Mouse (Mus musculus) ES-CJ7 (cell line): Measurements from ENCODE around the gene Olfr987.
"Not testable (repeated sequence)": the region's sequence is repeated elsewhere in the genome, so short reads cannot be mapped to it uniquely, and the experiment has no call there.

Experiments used
- DNase-seq: peaks from one replicate; pipeline ENCODE4 v3.0.0; 2011; ENCODE audit warnings: low read depth, low spot score

Gene Olfr987

GRCm38 (mm10) chr2:85339215-85339614 lies at the start of gene Olfr987:
Gene Olfr987, minus strand, starts transcription at chr2:85339315.
- DNase-seq: not testable (repeated sequence)

DNA sequence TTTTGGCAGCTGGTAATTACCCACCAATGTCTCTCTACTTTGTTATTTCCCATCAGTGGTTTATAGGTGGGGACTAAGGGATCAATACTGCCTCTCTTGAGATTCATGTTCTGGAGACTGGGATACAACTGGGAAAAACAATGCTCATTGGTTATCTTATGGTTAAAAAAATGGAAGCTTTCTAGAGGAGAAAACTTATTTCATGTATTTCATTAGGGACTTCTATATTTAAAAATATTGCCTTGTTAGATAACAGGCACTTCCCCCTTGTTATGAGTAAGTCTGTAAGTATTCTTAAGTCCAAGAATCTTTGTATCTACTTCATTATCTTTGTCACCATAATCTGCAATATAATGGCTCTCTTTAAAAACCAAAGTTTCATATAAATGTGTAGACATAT lies 24.0 kb upstream of the Olfr987 start, which contains the start of gene Olfr988:
Gene Olfr988, minus strand, starts transcription at position 101 of the 400 bp plus-strand sequence.
- DNase-seq: not testable (repeated sequence)

- no peak for DNase-seq
Observed at GRCm38 (mm10) chr2:85339972-85340371, 857 bp upstream of the Olfr987 start.

DNA sequence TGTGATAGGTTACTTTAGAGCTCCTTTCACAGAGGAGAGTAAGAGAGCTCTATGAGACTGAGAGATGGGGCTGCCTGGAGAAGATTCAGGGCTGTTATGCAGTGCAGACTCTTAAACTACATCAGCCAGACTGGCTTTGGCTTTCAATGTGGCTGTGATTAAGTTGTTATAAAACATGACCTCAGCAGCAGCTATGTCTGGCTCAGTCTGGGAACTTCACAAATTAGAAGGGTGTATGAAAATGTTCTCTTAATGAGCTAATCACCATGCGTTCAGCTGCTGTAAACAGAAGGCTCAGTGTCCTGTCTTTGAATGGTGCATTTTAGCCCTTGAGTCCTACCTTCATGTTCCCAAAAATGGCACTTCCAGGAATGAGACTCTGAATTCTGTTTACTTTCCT lies 20.0 kb downstream of the Olfr987 start:
- DNase-seq: no peak

DNA sequence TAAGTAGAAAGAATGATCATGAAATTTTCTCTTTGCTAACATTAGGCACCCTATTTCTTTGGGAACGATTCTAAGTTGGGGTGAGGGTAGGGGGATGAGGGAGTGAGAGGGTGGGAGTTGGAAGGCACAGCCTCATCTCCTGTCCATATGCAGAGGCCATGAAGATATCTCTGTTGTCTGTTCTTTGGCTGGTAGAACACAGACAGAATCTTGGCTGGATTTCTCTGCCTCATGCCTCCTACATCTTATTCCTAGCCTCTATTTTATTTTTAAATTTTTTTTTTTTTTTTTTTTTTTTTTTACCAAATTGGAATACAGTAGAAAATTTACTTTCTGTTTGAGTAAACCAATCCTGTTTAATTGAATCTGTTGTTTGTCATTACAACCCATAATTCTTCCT lies 53.7 kb downstream of the Olfr987 start:
- DNase-seq: no peak

- no peak for DNase-seq
Observed at GRCm38 (mm10) chr2:85284626-85285025, 54.5 kb downstream of the Olfr987 start.

GRCm38 (mm10) chr2:85283631-85284466 lies 55.3 kb downstream of the Olfr987 start:
- DNase-seq: peak; percentile 75

GRCm38 (mm10) chr2:85281023-85281422 lies 58.1 kb downstream of the Olfr987 start:
- no peak for DNase-seq
